Mouse (Mus musculus): Measurements from ENCODE around the gene Rgs8. TPM values are rescaled to one million over a fixed set of nuclear protein-coding genes. Genes with fewer than 3 reads are reported as not detected.
A peak's percentile ranks its signal among the peaks of the same experiment; 100 is the strongest.

Rgs8 gene
- total RNA-seq, 2 experiments from 2014 or later, result 60.4 to 61.1 TPM

DNA sequence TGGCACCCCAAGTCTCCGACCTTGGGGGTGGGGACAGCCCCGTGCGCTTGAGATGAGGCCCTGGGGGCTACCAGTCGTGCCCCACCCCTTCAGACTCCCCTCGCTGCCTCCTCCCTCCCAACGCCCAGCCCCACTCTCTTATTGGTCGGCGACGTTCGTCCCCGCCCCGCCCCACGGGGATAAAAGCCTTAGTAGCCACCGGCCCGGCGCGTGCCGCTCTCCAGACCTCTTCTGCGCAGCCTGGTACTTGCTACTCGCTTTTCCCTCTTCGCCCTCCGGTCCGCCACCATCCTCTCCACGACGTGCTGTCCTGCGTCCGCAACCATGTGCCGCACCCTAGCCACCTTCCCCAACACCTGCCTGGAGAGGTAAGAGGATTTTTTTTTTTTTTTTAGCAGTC, 87.3 kb downstream of the Rgs8 start, which contains the start of gene Rgs16:
TSS of gene Rgs16 (plus strand) at position 205 of the 400 bp plus-strand sequence.
- peak; percentile 58 to 68 for DNase-seq (ENCODE audit: low spot score in 2 of 2)

DNA sequence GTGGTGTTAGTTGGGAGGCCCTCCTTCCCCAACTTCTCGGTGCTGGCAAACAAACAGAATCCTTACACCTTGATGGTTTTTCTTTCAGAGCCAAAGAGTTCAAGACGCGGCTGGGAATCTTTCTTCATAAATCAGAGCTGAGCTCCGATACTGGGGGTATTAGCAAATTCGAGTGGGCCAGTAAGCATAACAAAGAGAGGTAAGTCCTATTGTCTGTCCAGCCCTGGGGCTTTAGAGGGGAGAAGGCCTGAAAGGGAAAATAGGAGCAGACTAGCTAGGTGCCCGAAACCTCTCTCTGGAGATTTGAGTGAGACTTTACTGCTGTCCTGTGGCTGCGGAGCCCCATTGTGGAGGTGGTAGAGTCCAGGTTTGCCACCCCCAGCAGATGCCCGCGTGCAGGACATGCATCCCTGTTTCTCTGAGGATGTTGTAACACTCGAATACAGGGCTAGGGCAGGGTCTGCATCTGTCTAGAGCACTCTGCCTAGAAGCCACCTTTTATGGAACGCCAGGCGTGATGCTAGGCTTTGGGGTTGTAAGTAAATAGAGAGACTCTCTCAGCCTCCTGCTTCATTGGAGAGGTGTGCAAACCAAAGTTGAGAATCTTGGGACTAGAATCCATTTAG, 88.1 kb downstream of the Rgs8 start:
- DNase-seq (ENCODE audit: low spot score in 2 of 2), result no peak

DNA sequence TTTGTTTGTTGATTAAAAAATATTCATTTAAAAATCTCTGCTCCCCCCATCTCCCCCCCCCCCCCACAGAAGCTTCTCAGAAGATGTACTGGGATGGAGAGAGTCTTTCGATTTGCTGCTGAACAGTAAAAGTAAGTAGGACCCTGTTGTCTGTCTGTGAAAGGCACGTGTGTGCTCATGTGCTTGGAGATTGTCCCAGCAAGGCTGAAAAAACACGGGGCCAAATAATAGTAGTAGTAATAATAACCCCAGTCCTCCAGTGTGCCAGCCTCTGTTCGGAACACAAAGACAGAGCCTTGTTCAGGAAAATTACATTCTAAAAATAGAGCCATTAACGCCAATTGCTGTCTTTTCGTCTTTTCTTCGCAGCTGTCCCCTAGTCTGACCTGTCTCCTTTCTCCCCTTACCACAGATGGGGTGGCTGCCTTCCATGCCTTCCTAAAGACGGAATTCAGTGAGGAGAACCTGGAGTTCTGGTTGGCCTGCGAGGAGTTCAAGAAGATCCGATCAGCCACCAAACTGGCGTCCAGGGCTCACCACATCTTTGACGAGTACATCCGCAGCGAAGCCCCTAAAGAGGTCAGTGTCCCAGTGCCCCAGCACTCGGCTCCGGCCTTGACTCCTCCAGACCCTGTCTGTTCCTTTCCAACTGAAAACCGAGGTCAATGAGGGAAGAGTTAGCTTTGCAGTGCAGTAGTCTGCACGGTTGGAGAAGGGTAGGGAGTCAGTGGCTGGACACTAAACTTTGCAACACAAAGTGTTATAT, 88.9 kb downstream of the Rgs8 start:
- DNase-seq (ENCODE audit: low spot score in 2 of 2), result no peak

DNA sequence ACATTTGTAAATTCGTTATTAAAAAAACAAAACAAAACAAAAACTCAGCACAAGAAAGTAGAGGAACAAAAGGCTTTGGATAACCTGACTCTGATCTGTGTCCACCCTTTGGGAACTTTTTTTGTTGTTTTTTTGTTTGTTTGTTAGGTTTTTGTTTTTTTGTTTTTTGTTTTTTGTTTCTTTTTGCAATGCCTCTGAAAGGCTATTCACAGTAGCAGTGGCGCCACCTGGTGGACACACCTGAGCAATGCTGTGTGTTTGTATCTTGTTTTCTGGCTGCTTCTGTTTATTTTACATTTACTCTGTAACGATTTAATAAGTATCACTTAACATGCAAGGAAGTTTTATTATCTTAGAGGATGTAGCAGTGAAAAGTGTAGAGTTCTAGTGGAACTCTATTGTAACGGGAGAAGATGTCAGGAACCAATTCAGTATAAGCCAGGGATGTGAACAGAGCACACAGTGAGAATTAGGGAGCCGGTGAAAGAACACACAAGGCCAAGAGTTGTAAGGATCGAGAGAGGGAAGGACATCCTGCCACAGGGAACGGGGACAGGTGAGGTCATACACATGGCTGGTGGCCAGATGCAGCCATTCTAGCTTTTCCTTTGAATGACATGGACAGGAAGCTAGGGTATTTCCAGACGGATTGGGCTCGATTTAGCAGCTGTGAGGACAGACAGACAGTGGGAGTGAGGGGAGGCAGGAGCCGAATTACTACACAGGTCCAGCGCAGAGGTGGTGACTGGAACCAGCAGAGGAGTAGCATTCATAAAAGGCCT, 89.7 kb downstream of the Rgs8 start:
- peak; percentile 77 to 84 for DNase-seq (ENCODE audit: low spot score in 2 of 2)

DNA sequence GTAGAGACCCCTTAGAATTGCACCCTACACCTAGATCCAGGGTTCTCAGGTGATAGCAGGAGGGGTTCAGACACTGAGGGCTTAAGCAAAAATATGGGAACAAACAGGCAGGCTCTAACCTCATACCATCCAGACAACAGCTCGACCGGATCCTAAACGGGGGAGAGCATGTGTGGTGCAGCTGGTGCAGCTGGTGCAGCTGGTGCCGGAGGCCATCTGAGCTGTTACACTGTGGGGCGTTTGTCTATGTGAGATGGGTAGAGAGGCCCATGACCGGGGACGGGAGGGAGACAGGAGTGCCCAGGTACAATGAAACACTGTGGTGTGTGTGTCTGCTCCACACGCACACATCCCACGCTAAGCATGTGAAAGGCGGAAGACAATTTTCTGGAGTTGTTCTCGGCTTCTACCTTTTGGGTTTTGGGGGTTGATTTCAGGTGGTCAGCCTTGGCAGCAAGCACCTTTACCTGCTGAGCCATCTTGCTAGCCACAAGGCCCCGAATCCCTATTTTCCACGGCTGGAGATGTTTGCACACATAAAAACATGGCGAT, 93.4 kb downstream of the Rgs8 start:
- DNase-seq (ENCODE audit: low spot score in 2 of 2), result no peak

DNA sequence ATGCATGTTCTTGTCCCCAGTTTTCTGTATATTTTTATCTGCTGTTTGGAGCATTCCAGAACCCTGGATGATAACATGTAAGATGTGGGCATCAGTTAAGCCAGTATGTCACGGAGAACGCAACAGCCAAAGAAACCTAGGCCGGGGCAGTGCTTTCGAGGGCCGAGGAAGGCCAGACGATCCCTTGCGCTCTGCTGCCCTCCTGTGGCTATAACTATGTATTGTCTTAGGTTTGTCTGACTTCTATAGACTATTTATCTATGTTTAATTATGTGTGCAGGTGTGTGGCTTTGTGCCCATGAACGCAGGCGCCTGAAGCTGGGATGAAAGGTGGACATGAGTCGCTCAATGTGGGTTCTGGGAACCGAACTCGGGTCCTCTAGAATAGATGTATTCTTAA, 93.9 kb downstream of the Rgs8 start:
- DNase-seq (ENCODE audit: low spot score in 2 of 2), result peak; percentile 78 to 81

DNA sequence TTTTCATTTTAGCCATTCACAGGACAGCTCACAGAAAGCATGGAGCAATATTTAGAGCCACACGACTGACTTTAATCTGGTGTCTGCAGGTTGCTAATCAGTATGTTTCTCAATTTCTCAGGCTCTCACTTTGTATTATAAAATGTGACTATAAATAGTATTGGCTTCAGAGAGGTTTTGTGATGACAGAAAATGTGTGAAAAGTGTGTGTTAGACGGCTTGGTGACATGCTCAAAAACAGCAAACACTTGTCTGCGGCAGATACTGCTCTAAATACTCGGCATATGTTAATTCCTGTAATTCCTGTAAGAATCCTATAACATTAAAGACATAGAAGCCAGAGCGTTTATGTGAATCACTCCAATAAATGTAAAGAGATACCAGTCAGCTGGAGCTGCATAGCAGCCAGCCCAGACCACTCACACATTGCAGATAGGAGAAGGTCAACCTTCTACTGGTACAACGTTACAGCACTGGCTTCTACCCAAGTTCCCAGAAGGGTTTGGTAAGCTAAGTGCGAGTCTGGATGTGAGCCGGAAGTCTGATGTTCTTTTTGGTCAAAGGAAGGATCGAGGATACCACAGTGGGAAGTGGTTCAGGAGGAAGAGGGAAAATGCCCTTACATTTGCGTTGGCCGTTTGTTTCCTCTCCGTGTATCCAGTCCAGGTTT, 95.2 kb downstream of the Rgs8 start:
- DNase-seq (ENCODE audit: low spot score in 2 of 2), result no peak

DNA sequence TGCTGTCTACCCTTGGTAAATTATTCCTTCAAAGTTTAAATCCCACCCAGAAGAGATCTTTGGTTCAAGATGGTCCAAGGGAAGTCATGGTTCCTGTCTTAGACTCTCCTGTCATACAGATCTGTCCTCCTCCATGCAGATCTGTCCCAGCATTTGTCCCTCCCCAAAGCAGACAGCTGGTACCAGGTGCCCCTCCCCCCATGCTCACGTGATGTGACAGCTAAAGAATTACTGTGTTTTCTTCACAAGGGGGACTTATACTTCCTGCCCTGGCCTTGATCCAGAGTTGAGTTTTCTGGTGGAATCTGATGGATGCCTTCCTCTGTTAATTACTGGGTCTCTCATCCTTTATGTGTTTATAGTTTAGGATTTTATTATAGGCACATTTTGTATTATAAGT, 95.7 kb downstream of the Rgs8 start:
- no peak for DNase-seq (ENCODE audit: low spot score in 2 of 2)

DNA sequence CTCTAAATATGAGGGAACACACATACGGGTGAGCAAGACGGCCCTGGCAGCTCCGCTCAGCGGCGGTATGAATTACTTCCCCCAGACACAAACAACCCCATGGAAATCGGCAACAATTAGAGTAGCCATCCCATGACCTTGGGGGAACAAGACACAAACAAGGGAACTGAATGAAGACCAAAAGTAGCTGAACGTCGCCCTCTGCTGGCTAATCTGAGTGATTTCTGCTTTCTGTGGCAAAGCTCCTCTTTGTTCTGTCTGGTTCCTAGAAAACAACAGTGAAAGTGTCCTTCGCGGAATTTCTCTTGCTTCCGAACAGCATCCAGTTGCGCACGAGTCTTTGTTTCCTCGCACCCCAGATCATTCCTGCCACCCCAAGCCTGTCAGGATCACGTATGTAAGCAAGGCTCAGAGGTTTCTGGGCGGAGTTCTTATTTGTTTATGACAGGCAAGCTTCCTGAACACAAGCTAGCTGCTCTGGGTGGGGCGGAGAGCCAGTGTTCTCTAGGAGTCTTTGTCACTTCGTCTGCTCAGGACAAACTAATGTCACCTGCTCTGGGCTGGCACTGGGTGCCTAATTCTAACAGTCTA, 96.5 kb downstream of the Rgs8 start, which contains the start of gene Rnasel:
TSS of gene Rnasel (plus strand) at position 216 of the 591 bp plus-strand sequence.
- DNase-seq (ENCODE audit: low spot score in 2 of 2), result peak; percentile 64 to 68

Other genes with a start within 250 kb of the Rgs8 start
- 1 to 10 TPM; 2.5 to 3.0 TPM for gene Shcbp1l, start 227.9 kb upstream of the Rgs8 start, total RNA-seq (2021)
- gene Dhx9, start 165.4 kb upstream of the Rgs8 start, total RNA-seq (2021), result 10 to 100 TPM; 96.1 to 99.8 TPM
- 1 to 10 TPM; 5.3 to 5.4 TPM for gene Npl, start 103.0 kb upstream of the Rgs8 start, total RNA-seq (2021)
- 10 to 100 TPM; 10.3 to 12.6 TPM for gene Rgs16, start 87.3 kb downstream of the Rgs8 start, total RNA-seq (2021)
- 10 to 100 TPM; 11.7 to 13.4 TPM for gene Rnasel, start 96.4 kb downstream of the Rgs8 start, total RNA-seq (2021)
- 1 to 10 TPM; 1.7 to 1.9 TPM for gene Rgsl1, start 191.1 kb downstream of the Rgs8 start, total RNA-seq (2021)
- not detected for gene Teddm1b, start 221.3 kb downstream of the Rgs8 start, total RNA-seq (2021)
- gene Teddm1a, start 238.7 kb downstream of the Rgs8 start, total RNA-seq (2021), result not detected
- gene Glul, start 246.9 kb downstream of the Rgs8 start, total RNA-seq (2021), result 1,000 to 10,000 TPM; 1,798 to 1,811 TPM
- 1 to 10 TPM; 3.3 to 3.4 TPM for gene Teddm2, start 247.2 kb downstream of the Rgs8 start, total RNA-seq (2021)

All from left cerebral cortex, adult 18-20 months (tissue).